Mouse (Mus musculus) gastrocnemius, postnatal 10 days (tissue): Measurements from ENCODE around the gene Tmem9. TPM values are rescaled to one million over a fixed set of nuclear protein-coding genes. Genes with fewer than 3 reads are reported as not detected.

ENCODE experiments used
- DNase-seq: peaks from one replicate; pipeline ENCODE4 v3.0.0; 2021; ENCODE audit warnings: mixed read lengths
- total RNA-seq, 2 experiments: library from RNA; stranded (reverse); gene quantifications; 2 replicates each; pipeline ENCODE4 v1.2.3; 2021

Tmem9 gene
- total RNA-seq, 2 experiments from 2014 or later = 27.2 to 29.0 TPM

GRCm38 (mm10) chr1:136031697-136032096 is 23.7 kb downstream of the Tmem9 start:
- no peak for DNase-seq

- DNase-seq = no peak
Observed at GRCm38 (mm10) chr1:136032961-136033360, 25.0 kb downstream of the Tmem9 start.

- DNase-seq = no peak
Observed at GRCm38 (mm10) chr1:136038746-136039538, 31.0 kb downstream of the Tmem9 start.

GRCm38 (mm10) chr1:136040452-136040851 is 32.5 kb downstream of the Tmem9 start:
- DNase-seq = no peak

GRCm38 (mm10) chr1:136040874-136041273 is 32.9 kb downstream of the Tmem9 start:
- DNase-seq = no peak

GRCm38 (mm10) chr1:136045774-136046173 is 37.8 kb downstream of the Tmem9 start:
- peak; percentile 66 for DNase-seq

GRCm38 (mm10) chr1:136047432-136047831 is 39.5 kb downstream of the Tmem9 start:
- DNase-seq = peak; percentile 32

- no peak for DNase-seq
Observed at GRCm38 (mm10) chr1:136047894-136048293, 39.9 kb downstream of the Tmem9 start.

GRCm38 (mm10) chr1:136050312-136051012 is 42.5 kb downstream of the Tmem9 start, which contains the start of gene Ascl5:
Gene Ascl5 (plus strand): TSS chr1:136050804.
- peak; percentile 16 for DNase-seq

- DNase-seq = no peak
Observed at GRCm38 (mm10) chr1:136051013-136051315, 43.0 kb downstream of the Tmem9 start.

- DNase-seq = peak; percentile 70
Observed at GRCm38 (mm10) chr1:136051465-136051864, 43.5 kb downstream of the Tmem9 start.

- DNase-seq = peak; percentile 64
Observed at GRCm38 (mm10) chr1:136052547-136052946, 44.6 kb downstream of the Tmem9 start, which contains the start of gene Cacna1s. Gene Cacna1s (plus strand): TSS chr1:136052750.

- no peak for DNase-seq
Observed at GRCm38 (mm10) chr1:136055771-136056170, 47.8 kb downstream of the Tmem9 start.

- DNase-seq = no peak
Observed at GRCm38 (mm10) chr1:136058594-136058993, 50.6 kb downstream of the Tmem9 start.

GRCm38 (mm10) chr1:136061041-136061789 is 53.3 kb downstream of the Tmem9 start:
- DNase-seq = peak; percentile 77

- DNase-seq = no peak
Observed at GRCm38 (mm10) chr1:136061790-136062141, 53.8 kb downstream of the Tmem9 start.

- no peak for DNase-seq
Observed at GRCm38 (mm10) chr1:136063991-136064390, 56.0 kb downstream of the Tmem9 start.

GRCm38 (mm10) chr1:136066621-136067020 is 58.7 kb downstream of the Tmem9 start:
- DNase-seq = peak; percentile 61

GRCm38 (mm10) chr1:136067579-136067978 is 59.6 kb downstream of the Tmem9 start:
- DNase-seq = peak; percentile 26

GRCm38 (mm10) chr1:136076086-136076485 is 68.1 kb downstream of the Tmem9 start:
- peak; percentile 47 for DNase-seq

GRCm38 (mm10) chr1:136077656-136078055 is 69.7 kb downstream of the Tmem9 start:
- DNase-seq = peak; percentile 28

GRCm38 (mm10) chr1:136081161-136081560 is 73.2 kb downstream of the Tmem9 start:
- no peak for DNase-seq
